Mouse (Mus musculus): ENCODE measurements at regions not wholly inside any gene's neighbourhood (a gene's known extent, or its start where the extent isn't known, plus 50 kb on each side); places are given as distances from the start of the nearest gene placed in this dataset.

DNA sequence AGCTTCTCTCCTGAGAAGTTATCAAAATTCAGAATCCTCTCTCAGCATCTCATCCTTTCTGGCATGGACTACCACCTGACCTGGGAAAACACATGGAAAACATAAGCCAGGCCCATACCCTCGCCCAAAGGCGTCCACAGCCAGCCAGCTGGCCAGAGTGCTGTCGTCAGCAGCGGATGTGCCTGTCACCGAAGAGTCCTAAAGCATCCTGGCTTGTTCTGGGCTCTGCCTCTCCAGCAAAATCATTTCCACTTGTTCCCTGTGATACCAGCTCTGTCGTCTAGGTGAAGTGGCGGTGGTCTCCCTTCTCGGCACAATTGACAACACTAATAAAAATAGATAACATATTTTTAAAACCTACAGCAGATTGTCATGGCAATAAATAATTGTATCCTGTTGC is 70.0 kb upstream of the Igf1r start:
- TF ChIP-seq POLR2A (IDR thresholded peaks at IDR 0.05; ENCODE audit: low read depth, low read length) (no peak), CTCF (conservative IDR thresholded peaks at IDR 0.05; ENCODE audit: insufficient read depth, insufficient read length, low read depth, low read length) (no peak)

Data from kidney, adult 2 months (tissue).